Mouse (Mus musculus): ENCODE data around the gene 4930469K13Rik.

Gene 4930469K13Rik

DNA sequence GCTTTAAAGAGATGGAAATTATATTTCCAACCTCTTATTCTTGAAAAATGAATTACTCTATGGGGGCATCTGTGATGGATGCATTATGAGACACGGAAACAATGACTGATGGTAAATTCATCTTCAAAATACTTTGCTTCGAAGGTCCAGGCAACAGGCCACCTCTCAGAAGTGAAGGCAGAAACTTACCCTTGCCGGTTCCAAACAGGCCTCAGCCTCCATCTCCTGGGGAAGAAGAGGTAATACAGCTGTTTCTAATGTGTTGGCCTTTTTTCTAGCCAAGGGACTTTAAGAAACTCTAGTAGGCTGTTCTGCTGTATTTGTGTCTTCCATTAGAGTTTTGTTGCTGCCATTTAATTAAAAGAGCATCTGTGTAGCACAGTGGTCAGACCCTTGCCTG, 11.3 kb downstream of the 4930469K13Rik start:
- no peak for TF ChIP-seq GATA4 (IDR thresholded peaks at IDR 0.05; ENCODE audit: insufficient replicate concordance, low read length)

GRCm38 (mm10) chr11:34086164-34086751, 12.1 kb downstream of the 4930469K13Rik start:
- peak; percentile 68; the same call in 1 of the 2 replicates for TF ChIP-seq GATA4 (IDR thresholded peaks at IDR 0.05; ENCODE audit: insufficient replicate concordance, low read length)

DNA sequence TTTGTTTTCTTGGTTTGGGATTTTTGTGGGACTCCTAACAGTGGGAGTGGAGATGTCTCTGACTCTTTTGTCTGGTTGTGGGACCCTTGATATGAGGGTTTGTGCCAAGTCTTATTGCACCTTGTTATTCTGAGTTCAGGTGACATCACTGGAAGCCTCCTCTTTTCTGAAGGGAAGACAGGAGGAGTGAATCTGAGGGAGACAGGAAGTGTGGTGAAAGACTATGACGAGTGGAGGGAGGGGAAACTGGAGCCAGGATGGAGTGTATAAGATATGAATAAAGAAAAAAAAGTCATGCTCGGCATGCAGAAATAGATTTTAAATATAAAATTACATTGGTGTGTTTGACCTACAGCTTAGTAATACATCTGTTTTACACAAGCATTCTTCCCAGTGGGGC, 13.7 kb downstream of the 4930469K13Rik start:
- TF ChIP-seq GATA4 (IDR thresholded peaks at IDR 0.05; ENCODE audit: insufficient replicate concordance, low read length): no peak

DNA sequence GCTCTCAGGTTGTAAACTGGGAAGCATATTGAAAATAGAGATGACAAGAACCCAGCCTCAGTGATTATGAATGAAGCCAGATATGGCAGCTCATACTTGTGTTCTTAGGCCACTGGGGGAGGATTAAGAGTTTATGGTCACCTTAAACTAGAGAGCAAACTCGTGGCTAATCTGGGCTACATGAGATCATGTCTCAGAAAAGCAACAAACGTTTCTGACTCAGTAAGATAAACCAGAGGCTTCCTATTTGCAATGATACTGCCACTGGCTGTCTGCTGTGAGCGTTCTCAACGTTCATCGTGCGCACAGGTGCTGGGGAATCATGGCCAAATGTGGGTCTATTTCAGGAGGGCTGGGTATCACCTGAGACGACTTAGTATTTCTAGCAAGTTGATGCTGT, 14.6 kb downstream of the 4930469K13Rik start:
- no peak for TF ChIP-seq GATA4 (IDR thresholded peaks at IDR 0.05; ENCODE audit: insufficient replicate concordance, low read length)

DNA sequence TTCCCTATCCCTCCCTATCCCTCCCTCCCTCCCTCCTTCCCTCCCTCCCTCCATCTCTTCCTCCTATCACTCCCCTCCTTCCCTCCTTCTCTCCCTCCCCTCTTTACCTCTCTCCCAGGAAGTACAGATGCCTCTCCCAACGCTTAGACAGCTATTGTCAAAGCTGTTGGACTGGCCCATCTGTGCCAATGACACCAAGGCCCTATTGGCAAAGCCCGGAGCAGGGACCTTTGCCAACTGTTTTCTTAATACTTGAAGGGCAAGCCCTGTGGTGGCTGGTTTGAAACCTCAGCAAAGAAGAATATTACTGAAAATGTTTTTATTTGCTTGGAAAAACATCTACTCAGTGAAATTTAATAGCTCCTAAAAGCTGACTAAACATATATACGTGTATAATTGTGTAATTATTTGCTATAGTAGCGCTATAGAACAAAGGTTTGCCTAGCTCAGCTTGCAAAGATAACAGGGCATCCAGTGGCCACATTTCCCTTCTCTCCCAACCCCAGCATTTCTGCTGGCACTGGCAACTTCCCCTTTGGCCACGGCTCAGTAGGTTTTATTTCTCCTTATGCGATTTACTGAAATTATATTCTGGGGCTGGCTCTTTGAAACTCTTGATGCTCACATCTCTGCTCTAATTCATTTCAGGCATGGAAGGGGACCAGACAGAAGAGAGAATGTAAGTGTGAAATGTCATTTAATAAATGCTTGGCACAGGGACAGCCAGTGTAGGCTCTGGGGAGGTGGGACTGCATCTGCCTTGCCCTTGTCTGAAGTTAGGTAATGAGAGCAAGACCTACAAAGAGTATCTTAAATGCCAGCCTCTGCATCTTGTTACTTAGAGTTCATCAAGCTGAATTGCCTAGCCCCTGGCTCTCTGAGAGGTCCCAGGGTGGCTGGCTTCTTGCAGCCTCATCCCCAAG, 18.6 kb downstream of the 4930469K13Rik start:
- TF ChIP-seq GATA4 (IDR thresholded peaks at IDR 0.05; ENCODE audit: insufficient replicate concordance, low read length): no peak

DNA sequence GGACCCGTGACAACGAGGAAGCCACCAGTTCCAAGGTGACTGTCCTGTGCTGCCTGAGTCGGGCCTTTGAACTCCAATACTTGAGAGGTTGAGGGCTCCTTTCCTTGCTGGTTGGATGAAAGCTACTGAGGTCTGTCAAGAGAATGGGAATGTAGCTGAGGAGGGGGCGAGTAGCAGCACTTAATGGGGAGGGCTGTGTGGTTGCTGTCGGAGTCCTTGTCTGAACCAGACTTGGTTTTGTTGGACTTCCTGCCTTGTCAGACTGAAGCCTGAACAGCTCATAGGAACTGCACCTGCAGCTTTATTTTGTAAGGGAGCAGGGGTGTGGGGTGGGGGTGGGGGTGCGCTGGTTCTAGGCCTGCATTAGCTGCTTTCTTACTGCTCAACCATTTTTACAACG, 19.8 kb downstream of the 4930469K13Rik start:
- TF ChIP-seq GATA4 (IDR thresholded peaks at IDR 0.05; ENCODE audit: insufficient replicate concordance, low read length): no peak

DNA sequence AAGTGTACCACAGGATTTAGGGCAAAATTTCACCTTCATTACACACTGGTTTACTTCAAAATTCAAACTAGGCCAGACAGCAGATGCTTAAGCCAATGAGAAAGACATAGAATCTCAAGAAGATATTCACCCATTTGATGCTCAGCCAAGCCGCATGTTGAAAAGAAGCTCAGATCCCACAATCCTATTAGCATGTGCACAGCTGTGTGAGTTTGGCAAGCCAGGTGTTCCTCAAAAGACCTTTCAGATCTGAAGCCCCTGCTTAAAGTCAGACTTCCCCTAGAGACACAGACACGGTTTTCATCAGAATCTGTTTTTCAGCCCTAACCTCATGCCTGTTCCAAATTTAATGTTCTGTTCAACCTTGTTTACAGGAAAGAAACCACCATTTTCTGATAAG, 20.5 kb downstream of the 4930469K13Rik start:
- TF ChIP-seq GATA4 (IDR thresholded peaks at IDR 0.05; ENCODE audit: insufficient replicate concordance, low read length): no peak

- no peak for TF ChIP-seq GATA4 (IDR thresholded peaks at IDR 0.05; ENCODE audit: insufficient replicate concordance, low read length)
Measured at GRCm38 (mm10) chr11:34073776-34074175, 24.6 kb downstream of the 4930469K13Rik start.

GRCm38 (mm10) chr11:34072309-34072708, 26.0 kb downstream of the 4930469K13Rik start:
- TF ChIP-seq GATA4 (IDR thresholded peaks at IDR 0.05; ENCODE audit: insufficient replicate concordance, low read length): no peak

DNA sequence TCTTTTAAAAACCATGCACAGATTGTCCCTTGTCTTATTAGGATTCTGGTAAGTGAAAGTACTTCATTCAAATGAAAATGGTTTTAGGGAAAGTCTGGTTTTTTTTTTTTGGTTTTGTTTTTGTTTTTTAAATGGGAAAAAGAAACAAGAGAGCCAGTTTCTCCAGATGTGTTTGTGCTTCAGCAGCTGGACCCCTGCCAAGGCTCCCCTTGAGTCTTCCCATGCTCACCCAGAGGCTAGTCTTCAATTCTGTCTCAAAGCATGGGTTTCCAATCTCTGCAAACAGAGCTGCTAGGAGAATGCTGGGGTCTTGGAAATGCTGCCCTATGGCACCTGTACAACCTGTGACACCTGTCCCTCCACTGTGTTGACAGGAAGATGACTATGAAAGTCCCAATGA, 27.8 kb downstream of the 4930469K13Rik start:
- no peak for TF ChIP-seq GATA4 (IDR thresholded peaks at IDR 0.05; ENCODE audit: insufficient replicate concordance, low read length)

- TF ChIP-seq GATA4 (IDR thresholded peaks at IDR 0.05; ENCODE audit: insufficient replicate concordance, low read length): no peak
Measured at GRCm38 (mm10) chr11:34063702-34064485, 34.5 kb downstream of the 4930469K13Rik start.

DNA sequence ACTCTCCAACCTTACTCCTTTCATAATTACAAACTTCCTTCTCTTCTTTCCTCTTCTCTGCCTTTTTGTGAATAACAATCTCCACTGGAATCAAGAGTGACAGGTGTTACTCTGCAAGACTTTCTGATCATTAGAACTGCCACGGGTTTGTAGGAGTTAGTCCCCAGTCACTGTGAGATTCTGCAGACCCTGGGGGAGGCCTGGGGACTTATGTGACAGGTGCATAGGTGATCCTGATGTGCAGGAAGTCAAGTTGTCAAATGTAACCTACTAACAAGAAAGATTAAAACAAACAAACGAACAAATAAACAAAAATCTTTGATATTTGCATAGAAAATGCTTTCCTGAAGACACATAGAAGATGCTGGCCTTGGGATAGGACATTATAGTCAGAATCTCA, 35.1 kb downstream of the 4930469K13Rik start:
- no peak for TF ChIP-seq GATA4 (IDR thresholded peaks at IDR 0.05; ENCODE audit: insufficient replicate concordance, low read length)

DNA sequence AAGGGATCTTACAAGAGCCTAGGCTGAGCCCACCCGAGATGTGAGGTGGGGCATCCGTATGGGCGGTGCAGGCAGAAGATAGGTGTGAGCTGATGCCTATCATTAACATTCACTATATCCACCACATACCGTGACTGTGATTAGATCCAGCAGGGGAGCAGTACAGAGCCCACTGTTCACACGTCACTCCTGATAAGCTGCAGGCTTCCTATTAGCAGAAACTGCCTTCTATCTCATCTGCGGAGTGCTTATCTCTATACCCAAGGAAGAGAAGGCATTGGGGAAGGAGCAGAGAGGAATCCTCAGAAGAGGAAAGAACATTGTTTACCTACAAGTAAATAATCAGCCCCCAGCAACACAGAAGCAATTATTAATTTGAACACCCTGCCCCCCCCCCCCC, 36.6 kb downstream of the 4930469K13Rik start:
- no peak for TF ChIP-seq GATA4 (IDR thresholded peaks at IDR 0.05; ENCODE audit: insufficient replicate concordance, low read length)

- no peak for TF ChIP-seq GATA4 (IDR thresholded peaks at IDR 0.05; ENCODE audit: insufficient replicate concordance, low read length)
Measured at GRCm38 (mm10) chr11:34058960-34059359, 39.4 kb downstream of the 4930469K13Rik start.

DNA sequence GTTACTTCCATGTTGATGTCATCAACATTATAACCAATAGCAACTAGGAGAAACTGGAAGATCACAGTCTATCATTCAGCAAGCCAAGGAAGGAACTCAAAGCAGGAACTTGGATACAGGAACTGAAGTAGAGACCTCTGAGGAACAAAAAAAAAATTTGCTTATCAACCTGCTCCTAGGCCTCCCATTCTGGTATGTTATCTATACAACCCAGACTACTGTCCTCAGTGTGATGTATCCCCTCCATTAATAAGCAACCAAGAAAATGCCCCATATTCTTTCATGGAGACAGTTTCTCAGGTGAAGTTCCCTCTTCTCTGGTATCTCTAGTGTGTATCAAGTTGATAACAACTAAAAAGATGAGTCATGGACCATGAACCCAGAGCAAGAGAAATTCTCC, 40.0 kb downstream of the 4930469K13Rik start:
- no peak for TF ChIP-seq GATA4 (IDR thresholded peaks at IDR 0.05; ENCODE audit: insufficient replicate concordance, low read length)

DNA sequence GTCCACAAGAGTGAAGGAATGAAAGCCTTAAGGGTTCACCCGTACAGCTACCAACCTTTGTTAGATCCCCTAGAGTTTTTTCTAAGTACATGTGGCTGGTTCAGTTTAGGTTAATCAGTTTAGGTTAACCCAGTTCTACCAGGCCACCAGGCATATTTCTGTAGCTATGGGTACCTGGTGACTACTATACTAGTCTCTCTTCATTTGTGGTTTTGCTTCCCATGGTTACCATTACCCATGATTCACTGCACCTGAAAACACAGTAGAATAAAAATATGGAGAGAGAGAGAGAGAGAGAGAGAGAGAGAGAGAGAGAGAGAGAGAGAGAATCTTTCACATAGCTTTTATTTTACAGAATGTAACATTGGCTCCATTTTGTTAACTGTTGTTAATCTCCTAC, 41.6 kb downstream of the 4930469K13Rik start:
- no peak for TF ChIP-seq GATA4 (IDR thresholded peaks at IDR 0.05; ENCODE audit: insufficient replicate concordance, low read length)
